Comparison of ENCODE assay signal across 15 mouse cellular contexts in the genomic region with DNA sequence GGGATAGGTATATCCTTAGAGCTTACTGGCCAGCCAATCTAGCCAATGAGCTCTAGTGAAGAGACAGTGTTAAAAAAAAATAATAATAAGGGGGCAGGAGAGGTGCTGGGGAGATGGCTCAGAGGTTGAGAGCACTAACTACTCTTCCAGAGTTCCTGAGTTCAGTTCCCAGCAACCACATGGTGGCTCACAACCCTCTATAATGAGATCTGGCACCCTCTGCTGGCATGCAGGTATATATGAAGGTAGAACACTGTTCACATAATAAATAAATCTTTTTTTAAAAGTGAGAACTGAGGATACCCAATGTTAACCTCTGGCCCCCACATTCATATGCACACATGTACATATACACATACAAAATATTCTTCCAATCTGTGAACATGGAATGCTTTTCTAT.
"Had no signal": no experiment of that assay in that cellular context is flagged by ENCODE, and none has a peak within 500 bp of the region (broad histone marks: within the 10 kb centered on the region; RNA-seq: fewer than 3 reads in every experiment).

No protein-coding gene starts in this region.

- DNase-seq: kidney, adult 18-20 months; kidney, postnatal 25 days; lung, adult 2 months; lung, postnatal 4 days; right cerebral cortex, adult 18-20 months; right cerebral cortex, postnatal 25 days; thymus, adult 18-20 months; thymus, postnatal 25 days had no signal

- H3K4me2 ChIP-seq: kidney, embryonic 15.5 days; limb, embryonic 12.5 days; neural tube, embryonic 15.5 days had no signal

- H3K27ac ChIP-seq: kidney, embryonic 15.5 days; limb, embryonic 12.5 days; liver, embryonic 14.5 days; midbrain, embryonic 10.5 days; neural tube, embryonic 15.5 days had no signal

- H3K4me3 ChIP-seq: kidney, embryonic 15.5 days; limb, embryonic 12.5 days; midbrain, embryonic 10.5 days; myocyte; neural tube, embryonic 15.5 days had no signal

- H3K27me3 ChIP-seq: kidney, embryonic 15.5 days; limb, embryonic 12.5 days; neural tube, embryonic 15.5 days had no signal

- ATAC-seq: lung, postnatal 0 days had no signal

- H3K9ac ChIP-seq: kidney, embryonic 15.5 days; limb, embryonic 12.5 days; liver, embryonic 14.5 days; neural tube, embryonic 15.5 days had no signal

- H3K9me3 ChIP-seq: kidney, embryonic 15.5 days; limb, embryonic 12.5 days; midbrain, embryonic 10.5 days; neural tube, embryonic 15.5 days had no signal

- H3K4me1 ChIP-seq: kidney, embryonic 15.5 days; limb, embryonic 12.5 days; midbrain, embryonic 10.5 days; neural tube, embryonic 15.5 days had no signal
